Mouse (Mus musculus) adrenal gland, adult 18-20 months (tissue): ENCODE data around the gene BC048562. TPM values are rescaled to one million over a fixed set of nuclear protein-coding genes. Genes with fewer than 3 reads are reported as not detected.

Source experiments
- DNase-seq, 2 experiments: peaks; one replicate each; pipeline ENCODE4 v3.0.0; 2021 to 2022; ENCODE audit warnings: low spot score in 2 of 2
- total RNA-seq, 2 experiments: library from RNA; stranded (reverse); gene quantifications; 1 replicate in 1 of 2; 2 replicates in 1 of 2; pipeline ENCODE4 v1.2.3; 2021

Gene BC048562
- total RNA-seq, 2 experiments from 2014 or later, result not detected

- no peak for DNase-seq
Observed at GRCm38 (mm10) chr9:108479241-108479640, 43.0 kb downstream of the BC048562 start.

DNA sequence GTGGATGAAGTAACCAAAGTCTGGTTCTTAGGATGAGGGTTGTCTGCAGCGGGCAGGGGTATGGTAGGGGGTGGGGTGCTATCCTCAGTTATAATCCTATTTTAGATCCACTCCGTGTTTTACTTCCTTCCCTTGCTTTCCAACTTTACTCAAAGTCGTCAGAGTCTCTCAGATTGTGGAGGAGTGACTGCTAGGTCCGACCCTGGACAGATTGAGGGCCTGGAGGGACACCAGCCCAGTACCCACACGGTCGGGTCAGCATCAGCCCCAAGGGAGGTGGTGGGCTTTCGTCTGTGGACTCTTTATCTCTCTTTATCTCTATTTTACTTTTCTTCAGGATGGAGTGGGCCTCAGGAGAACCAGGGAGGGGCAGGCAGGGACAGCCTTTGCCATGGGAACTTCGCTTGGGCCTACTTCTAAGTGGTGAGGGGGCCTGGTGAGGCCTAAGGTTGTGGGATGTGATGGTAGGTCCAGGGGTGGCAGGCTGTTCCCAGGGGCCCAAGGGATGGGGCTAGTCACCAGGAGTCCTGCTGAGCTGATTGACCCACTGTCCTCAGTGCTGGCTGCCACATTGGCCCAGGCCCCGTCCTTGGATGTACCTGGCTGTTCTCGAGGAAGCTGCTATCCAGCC is 43.6 kb downstream of the BC048562 start, which contains the start of gene Lamb2:
TSS of gene Lamb2 (plus strand) at position 16 of the 631 bp plus-strand sequence.
- peak in 1 of 2 experiments; percentile 43 for DNase-seq

- DNase-seq, result peak in 1 of 2 experiments; percentile 18
Observed at GRCm38 (mm10) chr9:108480813-108481519, 44.7 kb downstream of the BC048562 start.

- DNase-seq, result no peak
Observed at GRCm38 (mm10) chr9:108481520-108482210, 45.4 kb downstream of the BC048562 start.

- DNase-seq, result no peak
Observed at GRCm38 (mm10) chr9:108483051-108483790, 46.9 kb downstream of the BC048562 start.

- peak in 1 of 2 experiments; percentile 19 for DNase-seq
Observed at GRCm38 (mm10) chr9:108484021-108484420, 47.7 kb downstream of the BC048562 start.

DNA sequence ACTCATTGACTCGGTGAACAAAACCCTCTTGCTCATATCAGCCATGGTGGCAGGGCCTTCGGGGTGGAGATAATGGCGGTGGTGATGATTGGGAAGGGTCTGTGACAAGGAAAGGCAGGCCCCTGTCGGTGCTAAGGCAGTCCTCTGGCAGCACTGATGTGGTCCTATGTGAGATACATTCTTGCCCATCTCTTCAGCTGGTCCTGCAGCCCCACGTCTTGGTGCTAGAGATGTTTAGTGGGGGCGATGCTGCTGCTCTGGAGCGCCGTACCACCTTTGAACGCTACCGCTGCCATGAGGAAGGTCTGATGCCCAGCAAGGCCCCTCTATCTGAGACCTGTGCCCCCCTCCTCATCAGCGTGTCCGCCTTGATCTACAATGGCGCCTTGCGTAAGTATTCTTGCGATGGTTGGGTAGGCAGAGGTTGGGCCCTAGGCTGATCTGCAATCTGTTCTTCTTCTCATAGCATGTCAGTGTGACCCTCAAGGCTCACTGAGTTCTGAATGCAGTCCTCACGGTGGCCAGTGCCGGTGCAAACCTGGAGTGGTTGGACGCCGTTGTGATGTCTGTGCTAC is 49.1 kb downstream of the BC048562 start:
- DNase-seq, result peak in 1 of 2 experiments; percentile 19

- DNase-seq, result peak in 1 of 2 experiments; percentile 20
Observed at GRCm38 (mm10) chr9:108486973-108487530, 50.8 kb downstream of the BC048562 start.

DNA sequence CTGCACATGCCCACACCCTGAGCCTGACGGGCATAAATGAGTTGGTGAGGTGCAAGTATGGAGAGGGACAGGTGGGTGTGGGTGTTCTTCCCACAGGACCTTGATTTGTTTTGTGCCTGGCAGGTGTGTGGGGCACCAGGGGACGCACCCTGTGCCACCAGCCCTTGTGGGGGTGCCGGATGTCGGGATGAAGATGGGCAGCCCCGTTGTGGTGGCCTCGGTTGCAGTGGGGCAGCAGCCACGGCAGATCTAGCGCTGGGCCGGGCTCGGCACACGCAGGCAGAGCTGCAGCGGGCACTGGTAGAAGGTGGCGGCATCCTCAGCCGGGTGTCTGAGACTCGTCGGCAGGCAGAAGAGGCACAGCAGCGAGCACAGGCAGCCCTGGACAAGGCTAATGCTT is 52.1 kb downstream of the BC048562 start:
- peak in 1 of 2 experiments; percentile 20 for DNase-seq

DNA sequence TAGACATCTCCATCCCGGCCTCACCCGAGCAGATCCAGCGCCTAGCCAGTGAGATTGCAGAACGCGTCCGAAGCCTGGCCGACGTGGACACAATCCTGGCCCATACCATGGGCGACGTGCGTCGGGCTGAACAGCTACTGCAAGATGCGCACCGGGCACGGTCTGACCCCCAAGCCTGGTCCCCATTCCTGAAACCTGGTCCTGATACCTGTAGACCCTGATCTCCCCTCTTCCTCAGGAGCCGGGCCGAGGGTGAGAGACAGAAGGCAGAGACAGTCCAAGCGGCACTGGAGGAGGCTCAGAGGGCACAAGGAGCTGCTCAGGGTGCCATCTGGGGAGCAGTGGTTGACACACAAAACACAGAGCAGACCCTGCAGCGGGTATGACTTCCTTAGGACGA is 52.9 kb downstream of the BC048562 start:
- DNase-seq, result peak in 1 of 2 experiments; percentile 29

GRCm38 (mm10) chr9:108489702-108490558 is 53.6 kb downstream of the BC048562 start:
- peak in 1 of 2 experiments; percentile 33 for DNase-seq

- peak; percentile 91 to 92 for DNase-seq
Observed at GRCm38 (mm10) chr9:108490559-108491285, 54.4 kb downstream of the BC048562 start, which contains the start of gene Usp19. Usp19 (plus strand) TSS chr9:108490602.

GRCm38 (mm10) chr9:108491286-108491580 is 55.0 kb downstream of the BC048562 start:
- no peak for DNase-seq

- DNase-seq, result peak; percentile 63
Observed at GRCm38 (mm10) chr9:108492043-108492750, 55.9 kb downstream of the BC048562 start.

- no peak for DNase-seq
Observed at GRCm38 (mm10) chr9:108493246-108493645, 57.0 kb downstream of the BC048562 start.

- no peak for DNase-seq
Observed at GRCm38 (mm10) chr9:108494146-108494825, 58.0 kb downstream of the BC048562 start.

GRCm38 (mm10) chr9:108494905-108495304 is 58.6 kb downstream of the BC048562 start:
- DNase-seq, result peak in 1 of 2 experiments; percentile 20
